Mouse (Mus musculus) natural killer cell, adult 2 months (primary cell): ENCODE data around the gene Ncf1.

Experiments used
- DNase-seq, 2 experiments: peaks; one replicate each; pipeline ENCODE4 v3.0.0; 2022; ENCODE audit warnings: low spot score in 2 of 2

The Ncf1 gene

DNA sequence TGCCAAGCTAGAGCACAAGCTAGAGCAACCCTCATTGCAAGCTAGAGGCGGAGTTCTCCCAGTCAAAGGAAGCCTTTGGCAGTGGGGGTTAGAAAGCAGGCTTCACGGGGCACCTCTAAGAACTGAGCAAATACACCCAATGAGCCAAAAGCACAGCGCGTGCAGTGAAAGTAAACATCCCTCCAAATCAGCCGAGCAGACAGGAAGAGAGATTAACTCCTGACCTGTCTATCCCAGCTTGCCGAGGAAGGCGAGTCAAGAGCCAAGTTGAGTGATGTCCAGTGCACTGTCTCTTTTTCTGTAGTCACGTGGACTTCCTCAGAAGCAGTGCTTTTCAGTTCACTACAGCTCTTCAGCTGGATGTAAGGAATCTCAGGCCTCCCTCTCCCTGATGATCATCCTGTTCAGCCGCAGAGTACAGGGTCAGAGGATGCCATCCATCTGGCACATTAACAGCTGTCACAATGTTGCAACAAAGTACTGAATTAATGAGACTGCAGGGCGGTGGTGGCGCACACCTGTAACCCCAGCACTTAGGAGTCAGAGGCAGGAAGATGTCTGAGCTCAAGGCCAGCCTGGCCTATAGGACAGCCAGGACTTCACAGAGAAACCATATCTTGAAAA is 19.4 kb downstream of the Ncf1 start:
- DNase-seq = no peak

DNA sequence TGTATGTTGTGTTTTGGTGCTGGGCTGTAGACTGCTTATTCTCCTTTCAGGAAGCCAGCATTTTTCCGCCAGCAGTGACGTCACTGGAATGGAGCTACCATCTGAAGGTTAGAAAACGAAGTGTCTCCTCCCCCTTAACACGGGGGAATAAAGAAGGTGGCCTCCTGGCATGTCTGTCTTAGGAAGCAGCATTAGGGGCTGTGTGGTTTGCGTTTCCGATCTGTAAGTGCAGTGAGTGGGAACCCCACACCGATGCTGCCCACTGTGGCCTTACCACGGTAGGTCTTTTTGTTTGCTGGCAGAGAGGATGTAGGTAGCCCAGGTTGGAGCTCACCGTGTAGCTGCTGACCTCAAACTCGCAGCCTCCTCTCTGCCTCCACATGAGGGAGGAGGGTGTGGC is 22.7 kb downstream of the Ncf1 start:
- no peak for DNase-seq

DNA sequence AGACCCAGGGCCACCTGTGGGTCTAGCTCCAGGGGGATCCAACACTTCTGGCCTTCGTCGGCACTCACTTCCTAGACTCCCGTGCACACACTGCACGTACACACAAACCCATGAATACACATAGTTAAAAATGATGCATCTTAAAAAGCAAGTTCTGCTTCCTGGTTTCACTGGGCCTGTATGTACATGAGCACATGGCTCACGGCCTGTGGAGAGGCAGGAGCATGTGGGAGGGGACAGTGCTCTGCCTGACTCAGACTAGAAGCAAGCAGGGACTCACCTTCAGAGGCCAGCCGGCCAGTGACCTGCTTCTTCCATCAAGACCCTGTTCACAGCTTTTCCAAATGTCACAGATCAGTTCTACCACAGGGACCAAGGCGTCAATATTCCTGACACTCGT is 35.8 kb downstream of the Ncf1 start:
- no peak for DNase-seq

DNA sequence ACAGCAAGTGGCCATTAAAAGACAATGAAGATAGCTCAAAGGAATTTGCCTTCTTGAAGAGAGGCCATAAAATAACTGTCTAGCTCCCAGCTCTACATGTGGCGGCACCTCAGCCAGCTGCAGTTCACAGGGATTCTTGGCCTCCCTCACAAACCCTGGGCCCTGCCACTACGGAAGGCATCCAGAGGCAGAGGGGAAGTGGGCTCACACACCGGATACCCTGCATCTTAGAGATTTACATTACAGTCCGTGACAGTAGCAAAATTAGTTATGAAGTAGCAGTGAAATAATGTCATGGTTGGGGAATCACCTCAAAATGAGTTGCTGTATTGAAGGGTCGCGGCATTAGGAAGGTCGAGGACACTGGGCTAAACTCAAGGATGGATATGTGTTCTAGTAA is 40.9 kb downstream of the Ncf1 start:
- DNase-seq = no peak

DNA sequence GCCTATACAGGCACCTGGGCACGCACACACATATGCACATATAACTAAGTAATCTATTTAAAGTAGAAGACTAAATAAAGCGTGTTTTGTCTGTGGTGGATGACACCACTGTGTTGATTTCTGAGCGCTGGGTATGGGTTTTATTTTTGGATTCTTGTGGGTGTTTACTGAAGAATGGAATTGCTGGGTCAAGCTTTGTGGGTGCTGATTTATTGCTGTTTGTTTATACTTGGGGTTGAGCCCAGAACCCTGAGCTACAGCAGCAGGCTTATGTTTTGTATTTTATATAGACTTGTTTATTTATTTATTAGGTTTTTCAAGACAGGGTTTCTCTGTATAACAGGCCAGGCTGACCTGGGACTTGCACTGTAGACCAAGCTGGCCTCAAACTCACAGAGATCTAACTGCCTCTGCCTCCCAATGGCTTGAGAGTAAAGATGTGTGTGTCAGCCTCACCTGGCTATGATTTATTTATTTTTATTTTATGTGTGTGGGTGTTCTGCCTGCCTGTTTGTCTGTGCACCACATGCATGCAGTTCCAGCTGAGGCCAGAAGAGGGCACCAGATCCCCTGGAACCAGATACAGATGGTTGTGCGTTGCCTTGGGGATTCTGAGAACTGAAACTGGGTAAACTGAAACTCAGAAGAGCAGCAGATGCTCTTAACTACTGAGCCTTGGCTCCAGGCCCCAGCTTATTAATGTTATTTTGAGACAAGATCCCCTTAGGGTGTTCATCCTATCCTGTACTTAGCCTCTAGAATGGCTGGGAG is 42.3 kb downstream of the Ncf1 start:
- DNase-seq = peak; percentile 74 to 85

DNA sequence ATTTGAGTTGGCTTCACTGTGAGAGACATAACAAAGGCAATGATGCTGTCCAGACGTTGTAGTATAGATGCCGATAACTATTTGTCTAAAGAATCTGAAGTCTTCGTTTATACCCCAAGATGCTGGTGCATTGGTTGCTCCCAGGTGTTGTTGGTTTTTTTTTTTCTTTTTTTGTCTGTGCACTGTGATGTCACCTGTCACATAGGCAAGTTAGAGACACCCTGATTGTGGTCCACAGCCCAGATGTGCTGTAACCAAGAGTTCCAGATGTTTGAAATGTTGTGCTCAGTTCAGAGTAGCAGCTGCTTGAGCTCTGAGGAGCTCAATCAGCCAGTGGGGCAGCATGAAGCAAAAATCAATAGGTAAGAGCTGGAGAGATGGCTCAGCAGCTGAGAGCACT is 43.4 kb downstream of the Ncf1 start:
- no peak for DNase-seq

DNA sequence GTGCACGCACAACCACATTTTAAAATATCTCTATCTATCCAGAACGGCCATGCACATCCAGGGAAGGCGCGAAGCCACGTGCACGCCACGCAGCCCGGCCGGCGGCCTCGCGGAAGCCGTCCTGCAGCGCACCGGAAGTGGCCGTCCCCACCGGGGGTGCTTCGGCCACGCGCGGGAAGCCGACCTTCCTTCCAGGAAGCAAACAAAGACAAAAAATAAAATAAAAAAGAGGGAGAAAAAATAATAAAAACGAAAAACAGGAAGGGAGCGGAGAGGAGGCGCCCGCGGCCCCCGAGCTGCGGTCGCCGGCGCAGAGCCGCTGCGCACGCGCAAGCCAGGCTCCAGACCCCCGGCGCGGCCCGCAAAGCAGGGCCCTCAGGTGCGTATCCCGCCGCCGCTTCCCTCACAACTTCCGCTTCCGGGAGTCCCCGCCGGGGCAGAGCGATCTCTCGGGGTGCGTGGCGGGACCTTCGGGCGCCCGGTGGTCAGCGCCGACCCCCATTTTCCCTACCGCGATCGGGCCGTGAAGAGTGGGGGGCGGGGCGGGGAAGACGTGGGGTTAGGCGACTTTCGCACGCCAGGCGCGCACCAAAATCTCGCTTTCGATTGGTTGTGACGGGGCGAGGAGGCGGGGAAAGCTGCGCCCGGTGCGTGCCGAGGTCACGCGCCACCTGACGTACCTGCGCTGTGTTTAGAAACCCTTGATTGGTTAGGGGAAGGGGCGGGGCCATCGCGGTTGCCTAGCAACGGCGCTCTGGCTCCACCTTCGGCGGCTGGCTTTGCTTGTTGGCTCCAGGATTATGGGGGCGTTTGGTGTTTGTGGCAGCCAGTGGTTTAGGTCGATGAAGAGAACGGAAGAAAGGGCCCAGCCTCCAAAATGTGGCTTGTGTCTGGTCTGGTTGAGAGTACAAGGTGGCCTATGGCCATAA is 45.3 kb downstream of the Ncf1 start, which contains the start of gene Gtf2ird2:
Gene Gtf2ird2 (plus strand): TSS at position 140 of the 929 bp plus-strand sequence.
- DNase-seq = peak; percentile 99

DNA sequence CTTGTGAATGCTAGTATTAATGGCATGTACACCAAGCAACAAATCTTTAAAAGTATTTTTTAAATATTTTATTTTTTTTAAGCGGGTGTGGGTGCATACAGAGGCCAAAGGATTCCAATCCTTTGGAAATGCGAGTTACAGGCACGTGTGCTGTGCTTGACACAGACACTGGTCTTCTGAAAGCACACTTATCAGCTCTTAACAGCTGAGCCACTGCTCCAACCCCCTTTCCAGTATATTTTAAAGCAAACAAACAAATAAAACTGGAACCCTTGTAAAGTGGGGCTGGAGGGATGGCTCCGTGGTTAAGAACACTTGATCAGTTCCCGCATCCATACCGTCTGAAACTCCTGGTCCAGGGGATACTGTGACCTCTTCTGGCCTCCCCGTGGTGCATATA is 46.3 kb downstream of the Ncf1 start:
- DNase-seq = no peak

DNA sequence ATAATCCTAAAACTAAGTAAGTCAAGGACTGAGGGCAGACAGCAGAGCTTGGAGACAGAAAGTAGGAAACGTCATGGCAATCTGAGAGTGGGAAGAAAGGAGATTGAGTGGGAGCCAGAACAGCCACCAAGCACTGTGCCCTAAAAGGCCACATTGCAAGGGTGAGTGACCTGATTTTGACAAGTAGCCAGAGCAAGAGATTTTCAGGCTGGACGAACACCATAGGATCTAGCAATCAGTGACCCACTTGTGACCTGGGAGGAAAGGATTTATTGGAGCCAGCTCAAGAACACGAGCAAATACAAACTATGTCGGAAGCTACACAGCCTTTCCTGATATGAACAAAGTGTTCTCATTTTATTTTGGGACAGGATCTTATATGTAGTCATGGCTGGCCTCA is 46.7 kb downstream of the Ncf1 start:
- DNase-seq = no peak

- DNase-seq = no peak
Measured at GRCm38 (mm10) chr5:134182172-134182571, 47.3 kb downstream of the Ncf1 start.

- DNase-seq = peak; percentile 78 to 86
Measured at GRCm38 (mm10) chr5:134179871-134180270, 49.6 kb downstream of the Ncf1 start.

GRCm38 (mm10) chr5:134178536-134178935 is 50.9 kb downstream of the Ncf1 start:
- no peak for DNase-seq

DNA sequence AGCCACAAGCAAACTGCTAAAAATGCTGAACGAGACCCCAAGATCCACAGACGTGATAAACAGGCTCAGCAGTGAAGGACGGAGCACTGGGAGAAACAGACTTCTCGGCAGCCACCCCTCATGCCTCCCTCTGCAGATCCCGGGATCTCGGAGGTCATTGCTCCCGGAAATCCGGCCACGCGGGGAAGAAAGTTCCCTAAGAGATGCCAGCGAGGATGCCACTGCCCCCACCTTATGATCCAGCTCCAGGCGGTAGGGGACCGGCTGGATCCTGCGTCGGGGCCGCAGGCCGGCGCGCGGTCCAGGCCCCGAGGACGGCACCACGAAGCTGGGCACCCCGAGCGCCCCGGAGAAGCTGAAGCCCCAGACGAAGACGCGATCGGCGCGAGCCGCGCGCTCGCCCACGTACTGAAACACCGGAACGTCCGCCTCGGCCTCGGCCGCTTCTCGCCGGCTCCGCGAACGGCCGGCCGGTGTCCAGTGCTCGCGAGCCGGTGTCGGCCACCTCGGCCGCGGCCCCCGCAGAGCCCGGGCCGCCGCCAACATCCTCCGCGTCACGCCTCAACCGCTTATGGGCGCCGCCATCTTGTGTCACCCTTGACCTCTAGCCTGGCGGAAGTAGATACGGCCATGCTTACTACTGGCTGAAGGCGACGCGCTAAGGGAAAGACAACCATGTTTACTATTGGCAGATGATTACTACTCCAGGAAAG is 53.1 kb downstream of the Ncf1 start, which contains the start of gene Rcc1l:
Gene Rcc1l (minus strand): TSS at position 606 of the 713 bp plus-strand sequence.
- DNase-seq = peak; percentile 77 to 78

DNA sequence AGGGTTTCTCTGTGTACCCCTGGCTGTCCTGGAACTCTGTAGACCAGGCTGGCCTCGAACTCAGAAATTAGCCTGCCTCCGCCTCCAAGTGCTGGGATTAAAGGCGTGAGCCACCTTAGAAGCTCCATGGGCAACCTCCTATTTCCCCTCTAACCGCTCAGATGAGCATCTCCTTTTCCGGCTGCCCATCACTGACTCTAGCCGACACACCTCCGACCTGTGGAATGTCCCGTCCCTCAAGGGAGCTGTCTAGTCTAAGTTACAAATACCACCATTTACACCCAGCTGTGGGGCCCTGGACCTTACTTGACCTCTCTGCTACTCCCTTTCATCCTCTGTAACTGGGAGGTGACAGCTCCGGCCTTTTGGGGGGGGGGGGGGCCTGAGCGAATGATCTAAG is 53.7 kb downstream of the Ncf1 start:
- DNase-seq = no peak

GRCm38 (mm10) chr5:134173206-134173605 is 56.2 kb downstream of the Ncf1 start:
- peak; percentile 29 to 58 for DNase-seq

- no peak for DNase-seq
Measured at GRCm38 (mm10) chr5:134170167-134170566, 59.3 kb downstream of the Ncf1 start.
